Mouse (Mus musculus) liver, postnatal 0 days (tissue): ENCODE data around the gene Ptch2.

Experiments used
- CTCF ChIP-seq: sonication (generic); IDR thresholded peaks from 2 replicates; pipeline ENCODE4 v1.5.1; 2016; ENCODE audit warnings: antibody characterized with exemption, low read depth
- EP300 ChIP-seq: IDR thresholded peaks from 2 replicates; pipeline ENCODE4 v1.6.1; 2016; ENCODE audit warnings: antibody characterized with exemption, low read depth, mild to moderate bottlenecking

DNA sequence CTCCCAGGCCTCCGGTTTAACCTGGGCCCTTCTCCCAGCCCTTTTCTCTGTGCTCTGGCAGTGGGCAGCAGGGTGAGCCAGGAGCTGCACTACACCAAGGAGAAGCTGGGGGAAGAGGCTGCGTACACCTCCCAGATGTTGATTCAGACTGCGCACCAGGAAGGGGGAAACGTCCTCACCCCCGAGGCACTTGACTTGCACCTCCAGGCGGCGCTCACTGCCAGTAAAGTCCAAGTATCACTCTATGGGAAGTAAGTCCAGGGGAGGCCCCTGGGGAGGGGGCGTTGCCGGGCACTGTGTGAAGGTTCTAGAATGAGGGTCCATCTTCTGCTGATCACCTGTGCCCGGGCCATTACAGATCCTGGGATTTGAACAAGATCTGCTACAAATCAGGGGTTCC lies 8.8 kb downstream of the Ptch2 start:
- TF ChIP-seq EP300 (no peak), CTCF (peak; percentile 19; the same call in 1 of the 2 replicates)
